Mouse (Mus musculus): ENCODE data around the gene Cyb561d2. TPM values are rescaled to one million over a fixed set of nuclear protein-coding genes. Genes with fewer than 3 reads are reported as not detected.

Cyb561d2 gene
- 21.1 and 21.2 TPM in 2 replicates for polyA plus RNA-seq (2015; fragmentation: Nextera tagmentation; extraction: Ambion mirVana)

DNA sequence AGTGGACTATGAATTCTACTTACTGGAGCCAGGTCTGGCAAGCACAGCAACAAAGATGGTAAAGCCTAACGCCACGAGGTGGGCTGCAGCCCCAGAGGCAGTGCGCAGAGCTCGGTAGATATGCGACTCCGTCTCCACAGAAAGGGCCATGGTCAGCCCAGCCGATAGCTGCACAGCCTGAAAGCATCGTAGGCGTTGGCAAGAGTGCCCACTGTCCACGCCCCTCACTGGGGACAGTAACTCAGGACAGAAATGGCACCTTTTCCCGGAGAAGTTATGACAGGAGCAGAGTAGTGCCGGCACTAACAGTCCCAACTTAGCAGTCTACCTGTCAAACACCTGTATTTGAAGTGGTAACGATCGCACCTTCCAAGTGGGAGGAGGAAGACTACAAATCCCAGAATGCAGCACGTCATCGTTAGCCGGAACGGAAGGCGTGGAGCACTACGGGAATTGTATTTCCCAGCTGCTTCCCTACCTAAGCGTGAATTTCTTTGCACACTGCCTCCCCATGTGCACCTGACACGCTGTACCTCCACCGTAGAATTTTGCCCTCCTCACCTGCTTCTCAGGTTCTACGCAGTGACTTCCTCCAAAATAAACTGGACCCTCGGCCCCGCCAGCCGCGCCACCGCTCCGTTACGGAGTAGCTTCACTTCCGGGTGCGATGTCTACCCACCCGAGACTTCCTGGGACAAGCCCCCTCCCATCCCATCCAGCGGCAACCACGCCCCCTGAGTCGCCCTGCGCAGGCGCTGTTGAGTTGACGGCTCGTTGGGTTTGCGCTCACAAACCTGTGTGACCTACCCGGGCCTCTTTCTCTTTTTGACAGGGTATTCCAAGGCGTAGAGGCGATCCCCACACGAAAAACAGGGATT is at the start of gene Cyb561d2, which contains the start of gene Nprl2:
Gene Cyb561d2, minus strand, starts transcription at position 720 of the 878 bp plus-strand sequence.
Gene Nprl2, plus strand, starts transcription at position 753 of the 878 bp plus-strand sequence.
- no peaks in the 10 kb centered on the region for H3K27me3 ChIP-seq
- peak; percentile 87 for ATAC-seq (ENCODE audit: low FRiP score, low read depth)

DNA sequence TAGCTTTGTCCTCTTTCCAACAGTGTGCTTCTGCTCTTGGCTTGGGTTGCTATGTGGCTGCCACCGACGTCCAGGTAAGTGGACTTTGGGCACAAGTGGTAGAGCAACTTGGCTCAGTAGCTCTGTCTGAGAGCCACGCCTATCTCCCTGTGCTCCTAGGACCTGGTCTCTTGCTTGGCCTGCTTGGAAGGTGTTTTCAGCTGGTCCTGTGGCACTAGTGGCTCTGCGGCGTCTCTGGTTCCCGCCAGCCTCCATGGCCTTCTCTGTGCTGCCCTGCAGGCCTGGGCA is 48.7 kb upstream of the Cyb561d2 start:
- no peak overlapping the region for H3K27ac ChIP-seq
- no peaks in the 10 kb centered on the region for H3K27me3 ChIP-seq
- H3K4me2 ChIP-seq (replicated peaks), result no peak overlapping the region
- peaks cover 57% of the 10 kb centered on the region for H3K36me3 ChIP-seq
- no peaks in the 10 kb centered on the region for H3K9me3 ChIP-seq
- WGBS, result 93% methylated on average over 6 of the region's 6 CpGs
- ATAC-seq (ENCODE audit: low FRiP score, low read depth), result no peak
- peaks cover 12% of the 10 kb centered on the region for H3K4me1 ChIP-seq
- no peak overlapping the region for H3K4me3 ChIP-seq
- H3K9ac ChIP-seq, result no peak overlapping the region

More for the DNA sequence above, at the start of gene Cyb561d2, which contains the start of gene Nprl2:
- Histone ChIP-seq H3K9ac (peak within 1 kb of the TSS; percentile 73), H3K4me3 (peak within 1 kb of the TSS; percentile 63), H3K4me1 (peaks cover 42% of the 10 kb centered on the region), H3K9me3 (no peaks in the 10 kb centered on the region), H3K36me3 (peaks cover 58% of the 10 kb centered on the region), H3K27ac (0 out of 2 replicates have a peak within 1 kb of the TSS, but pooled peaks have one; percentile 17), H3K4me2 (replicated peaks) (peak within 1 kb of the TSS; percentile 96)
- WGBS, result under 1% methylated on average over 46 of the region's 46 CpGs

DNA sequence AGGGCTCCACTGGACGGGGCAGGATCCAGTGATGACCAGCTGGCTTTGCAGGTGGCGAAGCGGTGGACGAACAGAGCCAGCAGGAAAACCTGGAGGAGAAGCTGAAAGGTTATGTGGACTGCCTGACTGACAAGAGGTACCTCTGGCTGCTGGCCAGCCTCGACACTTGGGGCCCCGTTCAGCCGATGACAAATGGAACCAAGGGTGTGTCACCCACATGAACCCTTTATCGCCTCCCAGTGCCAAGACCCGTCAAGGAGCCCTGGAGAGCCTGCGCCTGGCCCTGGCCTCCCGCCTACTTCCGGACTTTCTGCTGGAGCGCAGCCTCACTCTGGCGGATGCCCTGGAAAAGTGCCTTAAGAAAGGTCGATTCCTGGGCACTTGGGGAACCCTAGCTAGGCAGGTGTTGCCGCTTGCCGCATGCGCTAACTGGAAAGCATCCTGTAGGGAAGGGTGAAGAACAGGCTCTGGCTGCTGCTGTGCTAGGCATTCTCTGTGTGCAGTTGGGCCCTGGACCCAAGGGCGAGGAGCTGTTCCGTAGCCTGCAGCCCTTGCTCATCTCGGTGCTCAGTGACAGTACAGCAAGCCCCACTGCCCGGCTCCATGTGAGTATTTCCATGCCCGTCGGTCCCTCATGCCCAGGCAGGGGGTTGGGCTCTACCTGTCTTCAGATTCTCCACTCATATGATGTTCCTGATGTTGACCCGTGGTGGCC is 48.2 kb upstream of the Cyb561d2 start:
- Histone ChIP-seq H3K36me3 (peaks cover 57% of the 10 kb centered on the region), H3K27ac (no peak overlapping the region), H3K9ac (no peak overlapping the region), H3K4me2 (replicated peaks) (no peak overlapping the region), H3K4me1 (peaks cover 12% of the 10 kb centered on the region), H3K9me3 (no peaks in the 10 kb centered on the region), H3K4me3 (no peak overlapping the region), H3K27me3 (no peaks in the 10 kb centered on the region)
- ATAC-seq (ENCODE audit: low FRiP score, low read depth), result no peak
- 90% methylated on average over 25 of the region's 25 CpGs for WGBS

DNA sequence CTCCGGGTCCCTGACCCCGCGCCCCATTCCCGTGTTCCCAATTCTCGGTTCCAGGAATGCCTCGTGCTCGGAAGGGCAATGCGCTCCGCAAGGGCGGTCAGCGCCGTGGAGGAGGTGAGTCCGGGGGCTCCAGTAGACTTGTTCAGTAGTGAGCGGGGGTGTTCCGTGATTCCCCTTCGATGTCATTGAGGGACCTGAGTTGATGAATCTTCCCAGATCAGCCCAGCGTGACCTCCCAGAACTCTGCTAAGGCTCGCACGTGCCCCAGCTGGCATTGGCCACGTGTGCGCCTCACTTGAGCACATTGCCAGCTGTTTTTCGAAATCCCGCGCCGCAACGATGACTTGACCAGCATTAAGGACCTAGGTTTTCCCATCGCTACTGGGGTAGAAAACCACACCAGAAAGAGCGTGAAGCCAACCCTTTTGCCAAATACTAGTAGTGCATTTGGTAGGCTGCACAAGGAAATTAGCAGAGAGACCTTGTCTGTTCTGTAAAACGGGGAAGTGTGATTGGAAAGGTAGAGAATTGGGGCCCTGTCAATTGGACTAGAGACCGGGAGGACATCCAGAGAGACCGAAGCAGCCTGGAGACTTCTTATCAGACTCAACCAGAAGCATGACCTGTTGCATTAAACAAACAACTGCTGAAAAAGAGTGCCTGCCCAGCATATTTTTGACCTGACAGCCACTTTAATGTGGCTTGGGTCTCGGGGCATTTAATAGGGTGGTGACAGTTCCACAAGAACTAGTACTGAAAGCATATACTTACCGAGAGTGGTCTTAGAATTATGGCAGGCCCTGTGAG is 46.0 kb upstream of the Cyb561d2 start:
- no peaks in the 10 kb centered on the region for H3K9me3 ChIP-seq
- peak overlapping the region; percentile 91 for H3K4me2 ChIP-seq (replicated peaks)
- no peak overlapping the region for H3K27ac ChIP-seq
- peaks cover 12% of the 10 kb centered on the region for H3K4me1 ChIP-seq
- peak overlapping the region; percentile 77 for H3K9ac ChIP-seq
- ATAC-seq (ENCODE audit: low FRiP score, low read depth), result no peak
- H3K4me3 ChIP-seq, result peak overlapping the region; percentile 81
- WGBS, result 4% methylated on average over 33 of the region's 33 CpGs
- H3K27me3 ChIP-seq, result no peaks in the 10 kb centered on the region
- H3K36me3 ChIP-seq, result peaks cover 57% of the 10 kb centered on the region

DNA sequence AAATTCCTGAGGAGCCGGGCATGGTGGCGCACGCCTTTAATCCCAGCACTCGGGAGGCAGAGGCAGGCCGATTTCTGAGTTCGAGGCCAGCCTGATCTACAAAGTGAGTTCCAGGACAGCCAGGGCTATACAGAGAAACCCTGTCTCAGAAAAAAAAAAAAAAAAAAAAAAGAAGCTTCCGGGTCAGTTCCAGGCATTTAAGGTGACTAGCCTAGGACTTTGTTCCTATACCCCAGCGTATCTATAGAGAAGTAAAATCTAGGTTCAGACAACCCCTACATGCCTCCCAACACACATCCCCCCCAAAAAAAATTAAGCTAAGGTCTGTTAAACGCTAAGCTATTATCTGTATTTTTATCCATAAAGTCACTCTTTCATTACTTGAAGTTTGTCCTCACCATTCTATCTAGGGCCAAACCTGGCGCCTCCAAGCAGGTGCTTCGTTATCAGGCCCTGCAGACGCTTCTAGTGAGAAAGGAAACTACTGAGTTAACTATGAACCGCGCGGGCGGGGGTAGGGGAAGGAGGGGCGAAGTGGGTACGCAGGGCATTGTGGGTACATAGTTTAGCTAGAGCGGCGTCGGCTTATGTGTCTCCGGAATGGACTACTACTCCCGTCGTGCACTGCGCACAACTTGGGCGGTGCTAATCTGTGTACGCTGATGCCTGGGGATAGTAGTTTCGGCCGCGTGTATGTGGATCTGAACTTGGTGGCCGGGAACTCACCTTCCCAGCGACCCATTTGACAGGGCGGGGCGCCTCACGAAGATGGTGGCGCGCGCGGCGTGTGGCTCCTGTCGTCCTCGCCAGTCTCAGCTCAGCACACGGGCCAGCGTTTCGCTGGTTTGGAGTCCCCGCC is 45.2 kb upstream of the Cyb561d2 start, which contains the start of gene Ifrd2:
Gene Ifrd2, plus strand, starts transcription at position 669 of the 859 bp plus-strand sequence.
- peak within 1 kb of the TSS; percentile 22; the same call in 1 of the 2 replicates for H3K27ac ChIP-seq
- 14% methylated on average over 46 of the region's 46 CpGs for WGBS
- ATAC-seq (ENCODE audit: low FRiP score, low read depth), result peak; percentile 98
- no peaks in the 10 kb centered on the region for H3K27me3 ChIP-seq
- peak within 1 kb of the TSS; percentile 81 for H3K4me3 ChIP-seq
- peaks cover 15% of the 10 kb centered on the region for H3K4me1 ChIP-seq
- peak within 1 kb of the TSS; percentile 77 for H3K9ac ChIP-seq
- H3K36me3 ChIP-seq, result peaks cover 54% of the 10 kb centered on the region
- H3K4me2 ChIP-seq (replicated peaks), result peak within 1 kb of the TSS; percentile 91
- no peaks in the 10 kb centered on the region for H3K9me3 ChIP-seq

DNA sequence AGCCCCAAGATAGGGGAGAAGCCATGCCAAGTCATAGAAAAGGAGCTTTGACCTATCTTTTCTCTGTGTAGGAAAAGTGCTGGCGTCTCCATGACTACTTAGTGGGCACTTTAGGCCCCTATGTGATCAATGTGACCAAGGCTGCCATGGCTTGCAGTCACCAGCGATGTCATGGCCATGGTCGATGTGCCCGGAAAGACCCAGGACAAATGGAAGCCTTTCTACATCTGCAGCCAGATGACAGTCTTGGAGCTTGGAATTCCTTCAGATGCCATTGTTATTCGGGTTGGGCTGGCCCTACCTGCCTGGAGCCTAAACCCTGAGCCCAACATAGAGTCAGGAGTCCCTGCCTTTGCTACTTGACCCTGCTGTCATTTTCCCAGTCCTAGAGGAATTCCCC is 44.5 kb upstream of the Cyb561d2 start:
- Histone ChIP-seq H3K9ac (no peak overlapping the region), H3K4me3 (no peak overlapping the region), H3K9me3 (no peaks in the 10 kb centered on the region), H3K4me1 (peaks cover 22% of the 10 kb centered on the region), H3K27me3 (no peaks in the 10 kb centered on the region), H3K4me2 (replicated peaks) (no peak overlapping the region), H3K27ac (peak overlapping the region; percentile 22; the same call in 1 of the 2 replicates), H3K36me3 (peaks cover 47% of the 10 kb centered on the region)
- no peak for ATAC-seq (ENCODE audit: low FRiP score, low read depth)
- WGBS, result 88% methylated on average over 5 of the region's 5 CpGs

DNA sequence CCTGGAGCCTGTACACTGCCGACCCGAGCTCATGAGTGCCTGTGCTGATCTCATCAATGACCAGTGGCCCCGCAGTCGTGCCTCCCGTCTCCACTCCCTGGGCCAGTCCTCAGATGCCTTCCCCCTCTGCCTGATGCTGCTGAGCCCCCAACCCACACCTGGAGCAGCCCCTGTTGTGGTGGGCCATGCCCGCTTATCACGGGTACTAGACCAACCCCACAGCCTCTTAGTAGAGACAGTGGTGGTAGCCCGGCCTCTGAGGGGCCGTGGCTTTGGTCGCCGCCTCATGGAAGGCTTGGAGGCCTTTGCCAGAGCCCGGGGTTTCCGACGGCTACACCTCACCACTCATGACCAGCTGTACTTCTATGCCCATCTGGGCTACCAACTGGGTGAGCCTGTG is 41.2 kb upstream of the Cyb561d2 start:
- Histone ChIP-seq H3K36me3 (peaks cover 24% of the 10 kb centered on the region), H3K9ac (no peak overlapping the region), H3K4me2 (replicated peaks) (no peak overlapping the region), H3K27me3 (no peaks in the 10 kb centered on the region), H3K4me1 (peaks cover 39% of the 10 kb centered on the region), H3K4me3 (no peak overlapping the region), H3K9me3 (no peaks in the 10 kb centered on the region), H3K27ac (no peak overlapping the region)
- 91% methylated on average over 14 of the region's 14 CpGs for WGBS
- no peak for ATAC-seq (ENCODE audit: low FRiP score, low read depth)

DNA sequence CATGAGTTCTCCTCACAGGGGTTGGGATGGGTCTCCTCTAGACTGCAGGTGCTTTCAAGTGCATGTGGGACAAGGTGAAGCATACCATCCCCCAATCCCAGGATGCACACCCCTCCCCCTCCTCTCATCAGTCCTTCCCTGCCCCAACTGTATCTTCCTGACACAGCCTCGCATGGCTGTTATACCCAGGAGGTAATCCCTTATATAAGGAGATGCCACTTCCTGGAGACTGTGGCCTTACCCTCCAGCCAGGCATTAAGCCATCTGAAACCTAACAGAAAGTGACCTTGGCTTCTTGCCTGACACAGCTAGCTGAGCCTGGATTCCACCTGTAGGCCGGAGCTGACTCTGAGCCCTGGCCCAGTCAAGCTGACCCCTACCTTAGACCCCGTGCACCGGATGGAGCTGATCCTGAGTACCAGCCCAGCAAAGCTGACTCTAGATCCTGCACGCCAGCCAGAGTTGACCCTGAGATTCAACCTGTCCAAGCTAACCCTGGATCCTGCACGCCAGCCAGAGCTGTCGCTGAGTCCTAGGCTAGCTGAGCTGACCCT is 40.6 kb upstream of the Cyb561d2 start:
- Histone ChIP-seq H3K4me1 (peaks cover 42% of the 10 kb centered on the region), H3K36me3 (peaks cover 24% of the 10 kb centered on the region), H3K4me2 (replicated peaks) (peak overlapping the region; percentile 88), H3K9me3 (no peaks in the 10 kb centered on the region), H3K27me3 (no peaks in the 10 kb centered on the region), H3K4me3 (no peak overlapping the region), H3K9ac (no peak overlapping the region; the same call in 1 of the 2 replicates), H3K27ac (no peak overlapping the region)
- no peak for ATAC-seq (ENCODE audit: low FRiP score, low read depth)
- WGBS, result 88% methylated on average over 7 of the region's 7 CpGs

DNA sequence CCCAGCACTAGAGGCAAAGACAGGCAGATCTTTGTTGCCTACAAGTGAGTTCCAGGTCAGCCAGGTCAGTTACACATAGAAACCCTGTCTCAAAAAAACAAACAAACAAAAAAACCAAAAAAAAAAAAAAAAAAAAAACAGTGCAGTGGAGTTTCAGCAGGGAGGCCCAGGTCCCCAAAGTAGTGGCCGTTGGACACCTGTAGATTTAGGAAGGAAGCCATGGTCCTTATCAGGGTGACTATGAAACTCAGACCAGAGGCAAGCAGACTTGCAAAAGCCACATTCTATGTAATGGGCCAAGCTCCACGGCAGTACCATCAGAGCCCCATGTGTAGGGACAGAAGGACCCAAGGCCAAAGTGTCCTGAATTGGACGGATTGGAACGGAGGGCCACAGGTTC is 39.6 kb upstream of the Cyb561d2 start:
- Histone ChIP-seq H3K4me2 (replicated peaks) (peak overlapping the region; percentile 88), H3K27ac (peak overlapping the region; percentile 86; the same call in 1 of the 2 replicates), H3K4me1 (peaks cover 52% of the 10 kb centered on the region), H3K27me3 (no peaks in the 10 kb centered on the region), H3K9me3 (no peaks in the 10 kb centered on the region), H3K4me3 (peak overlapping the region; percentile 65), H3K36me3 (peaks cover 24% of the 10 kb centered on the region), H3K9ac (peak overlapping the region; percentile 79)
- ATAC-seq (ENCODE audit: low FRiP score, low read depth), result no peak
- WGBS, result 77% methylated on average over 4 of the region's 4 CpGs

DNA sequence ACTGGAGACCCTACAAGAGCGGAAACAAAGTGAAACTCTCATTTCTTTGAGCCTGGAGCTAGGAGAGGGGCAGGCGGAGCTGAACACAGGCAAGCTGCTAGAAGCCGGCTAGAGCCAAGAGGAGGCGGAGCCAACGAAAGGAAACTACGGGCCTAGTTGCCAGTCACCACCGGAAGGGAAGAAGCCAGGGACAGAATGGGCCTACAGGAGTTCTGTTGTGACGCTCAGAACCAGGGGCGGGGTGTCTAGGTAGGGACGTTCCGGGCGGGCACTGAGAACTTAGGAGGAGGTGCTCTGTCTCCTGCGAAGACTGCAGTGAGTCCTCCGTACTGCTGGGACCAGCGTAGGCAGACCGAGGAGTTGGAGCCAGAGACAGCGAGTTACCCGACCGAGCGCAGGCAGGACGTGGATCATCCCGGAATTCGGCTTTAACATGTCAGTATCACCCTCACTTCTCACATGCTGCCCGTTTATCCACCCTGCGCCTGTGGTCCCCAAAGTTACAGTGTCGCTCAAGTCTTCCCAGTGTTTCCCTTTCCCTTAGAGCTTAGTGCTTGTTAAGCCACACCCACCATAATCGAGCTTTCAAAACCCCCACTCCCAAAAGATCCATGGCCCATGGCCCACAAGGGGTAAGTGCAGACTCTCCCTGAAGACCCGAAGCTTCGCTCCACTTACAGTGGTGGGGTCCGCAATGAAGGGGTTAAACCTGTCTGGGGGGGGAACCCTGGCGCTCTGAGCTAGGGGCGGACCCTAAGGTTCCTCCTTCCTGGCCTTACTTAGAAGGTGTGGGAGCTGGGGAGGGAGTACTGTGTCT is 38.7 kb upstream of the Cyb561d2 start, which contains the start of gene Hyal3:
Gene Hyal3, plus strand, starts transcription at position 318 of the 817 bp plus-strand sequence.
- H3K4me2 ChIP-seq (replicated peaks), result peak within 1 kb of the TSS; percentile 88
- under 1% methylated on average over 32 of the region's 32 CpGs for WGBS
- peak within 1 kb of the TSS; percentile 79 for H3K9ac ChIP-seq
- ATAC-seq (ENCODE audit: low FRiP score, low read depth), result peak; percentile 82
- no peaks in the 10 kb centered on the region for H3K9me3 ChIP-seq
- peak within 1 kb of the TSS; percentile 65 for H3K4me3 ChIP-seq
- no peaks in the 10 kb centered on the region for H3K27me3 ChIP-seq
- H3K27ac ChIP-seq, result peak within 1 kb of the TSS; percentile 86
- peaks cover 24% of the 10 kb centered on the region for H3K36me3 ChIP-seq
- peaks cover 61% of the 10 kb centered on the region for H3K4me1 ChIP-seq

Measured in limb, embryonic 13.5 days (tissue).